Mouse (Mus musculus) neutrophil, adult 83 days (primary cell): Measurements from ENCODE around the gene Bet1. TPM values are rescaled to one million over a fixed set of nuclear protein-coding genes. Genes with fewer than 3 reads are reported as not detected.

Experiments used
- total RNA-seq, 2 experiments: library from RNA; stranded (reverse); gene quantifications; one replicate each; pipeline ENCODE4 v1.2.4; 2023

Gene Bet1
- 10 to 100 TPM; 13.5 to 16.1 TPM for total RNA-seq

GRCm38 (mm10) chr6:4086663-4087454 is at the start of gene Bet1:
Gene Bet1, minus strand, starts transcription at chr6:4086972.

Other genes starting within 250 kb of the Bet1 start
- gene Tfpi2, start 98.1 kb downstream of the Bet1 start, total RNA-seq, result under 1 TPM; 0.35 to 0.81 TPM
- not detected for gene Gngt1, start 93.2 kb downstream of the Bet1 start, total RNA-seq
- gene Gng11, start 83.1 kb downstream of the Bet1 start, total RNA-seq, result 1 to 10 TPM; 1.0 to 1.4 TPM